Mouse (Mus musculus) forebrain, embryonic 15.5 days (tissue): ENCODE data around the gene Gpr25. TPM values are rescaled to one million over a fixed set of nuclear protein-coding genes. Genes with fewer than 3 reads are reported as not detected.

Source experiments
- ATAC-seq: fragments of 200-750 bp; cut with Nextera tagmentation; replicated peaks from 2 replicates; pipeline ENCODE4 v1.8.0; 2017; ENCODE audit warnings: mild to moderate bottlenecking, moderate TSS enrichment, moderate library complexity
- H3K27ac ChIP-seq: fragments of 300-500 bp; sonication (generic); replicated peaks from 2 replicates; pipeline ENCODE4 v1.5.1; 2015; ENCODE audit warnings: mild to moderate bottlenecking, inconsistent platforms
- H3K27me3 ChIP-seq: fragments of 300-500 bp; sonication (generic); 2 replicates; pipeline ENCODE4 v1.6.1; 2015; ENCODE audit warnings: inconsistent platforms
- H3K36me3 ChIP-seq: fragments of 300-500 bp; sonication (generic); 2 replicates; pipeline ENCODE4 v1.6.1; 2015; ENCODE audit warnings: mild to moderate bottlenecking, inconsistent platforms
- H3K4me1 ChIP-seq: fragments of 300-500 bp; sonication (generic); 2 replicates; pipeline ENCODE4 v1.6.1; 2015; ENCODE audit warnings: inconsistent platforms
- H3K4me2 ChIP-seq: fragments of 300-500 bp; sonication (generic); replicated peaks from 2 replicates; pipeline ENCODE4 v1.6.1; 2015; ENCODE audit warnings: mild to moderate bottlenecking, inconsistent platforms
- H3K4me3 ChIP-seq: fragments of 300-500 bp; sonication (generic); 2 replicates; pipeline ENCODE4 v1.5.1; 2015; ENCODE audit warnings: mild to moderate bottlenecking, inconsistent platforms
- H3K9ac ChIP-seq: fragments of 300-500 bp; sonication (generic); replicated peaks from 2 replicates; pipeline ENCODE4 v1.6.1; 2015; ENCODE audit warnings: mild to moderate bottlenecking, inconsistent platforms
- H3K9me3 ChIP-seq: fragments of 300-500 bp; sonication (generic); 2 replicates; pipeline ENCODE4 v1.6.1; 2016; ENCODE audit warnings: inconsistent platforms
- WGBS: fragments of 180-500 bp; shearing (Covaris S2); methylation state at CpG from one replicate; pipeline ENCODE4 v1.1.7; 2015; ENCODE audit warnings: mixed read lengths; 5-methylcytosine and 5-hydroxymethylcytosine counted together
- polyA plus RNA-seq: library from polyadenylated mRNA; unstranded; fragments of >200 nt; fragmentation: Nextera tagmentation; extraction: Ambion mirVana; gene quantifications from 2 replicates; pipeline ENCODE4 v1.2.1, GENCODE M21; 2015

Gpr25 gene
- polyA plus RNA-seq, 1 experiment from 2014 or later: 0.41 TPM

- no peak overlapping the region for H3K9ac ChIP-seq
- no peak overlapping the region for H3K27ac ChIP-seq
- no peak overlapping the region for H3K4me2 ChIP-seq
- ATAC-seq: no peak
- no peaks in the 10 kb centered on the region for H3K36me3 ChIP-seq
- no peaks in the 10 kb centered on the region for H3K9me3 ChIP-seq
- no peak overlapping the region for H3K4me3 ChIP-seq
- WGBS: 59% methylated on average over 8 of the region's 8 CpGs
- peaks cover 10% of the 10 kb centered on the region for H3K4me1 ChIP-seq
- H3K27me3 ChIP-seq: peaks cover 17% of the 10 kb centered on the region; the same call in 1 of the 2 replicates
These were observed 5.0 kb downstream of the Gpr25 start for GRCm38 (mm10) chr1:136255657-136256056.

GRCm38 (mm10) chr1:136255174-136255573 lies 5.5 kb downstream of the Gpr25 start:
- ATAC-seq: no peak
- no peak overlapping the region for H3K27ac ChIP-seq
- no peaks in the 10 kb centered on the region for H3K36me3 ChIP-seq
- peaks cover 15% of the 10 kb centered on the region; the same call in 1 of the 2 replicates for H3K27me3 ChIP-seq
- no peak overlapping the region for H3K9ac ChIP-seq
- no peak overlapping the region for H3K4me2 ChIP-seq
- 51% methylated on average over 6 of the region's 6 CpGs for WGBS
- H3K9me3 ChIP-seq: no peaks in the 10 kb centered on the region
- H3K4me3 ChIP-seq: no peak overlapping the region
- H3K4me1 ChIP-seq: peaks cover 8% of the 10 kb centered on the region

- WGBS: 85% methylated on average over 10 of the region's 10 CpGs
- no peaks in the 10 kb centered on the region for H3K36me3 ChIP-seq
- ATAC-seq: no peak
These were observed 6.1 kb downstream of the Gpr25 start for GRCm38 (mm10) chr1:136254503-136255065.

GRCm38 (mm10) chr1:136253472-136253871 lies 7.2 kb downstream of the Gpr25 start:
- Histone ChIP-seq H3K27me3 (0 out of 2 replicates have a peak, but pooled peaks cover 7% of the 10 kb centered on the region), H3K4me3 (no peak overlapping the region), H3K4me1 (no peaks in the 10 kb centered on the region), H3K4me2 (no peak overlapping the region), H3K9ac (no peak overlapping the region), H3K27ac (no peak overlapping the region), H3K9me3 (no peaks in the 10 kb centered on the region), H3K36me3 (no peaks in the 10 kb centered on the region)
- ATAC-seq: no peak
- 30% methylated on average over 2 of the region's 2 CpGs for WGBS

More at GRCm38 (mm10) chr1:136254503-136255065, 6.1 kb downstream of the Gpr25 start:
- Histone ChIP-seq H3K4me1 (peaks cover 3% of the 10 kb centered on the region), H3K4me2 (no peak overlapping the region), H3K9ac (no peak overlapping the region), H3K27me3 (peaks cover 10% of the 10 kb centered on the region; the same call in 1 of the 2 replicates), H3K9me3 (no peaks in the 10 kb centered on the region), H3K27ac (no peak overlapping the region), H3K4me3 (no peak overlapping the region)

GRCm38 (mm10) chr1:136249662-136250061 lies 11.0 kb downstream of the Gpr25 start:
- no peak for ATAC-seq
- Histone ChIP-seq H3K27me3 (no peaks in the 10 kb centered on the region), H3K4me1 (no peaks in the 10 kb centered on the region), H3K9me3 (no peaks in the 10 kb centered on the region), H3K4me2 (no peak overlapping the region), H3K9ac (no peak overlapping the region), H3K27ac (no peak overlapping the region), H3K36me3 (no peaks in the 10 kb centered on the region), H3K4me3 (no peak overlapping the region)
- 67% methylated on average over 5 of the region's 5 CpGs for WGBS

GRCm38 (mm10) chr1:136247393-136247792 lies 13.3 kb downstream of the Gpr25 start:
- H3K9me3 ChIP-seq: no peaks in the 10 kb centered on the region
- no peak overlapping the region for H3K4me2 ChIP-seq
- H3K27ac ChIP-seq: no peak overlapping the region
- no peak overlapping the region for H3K9ac ChIP-seq
- no peak for ATAC-seq
- no peaks in the 10 kb centered on the region for H3K36me3 ChIP-seq
- H3K27me3 ChIP-seq: no peaks in the 10 kb centered on the region
- WGBS: 92% methylated on average over 5 of the region's 5 CpGs
- H3K4me1 ChIP-seq: no peaks in the 10 kb centered on the region
- H3K4me3 ChIP-seq: no peak overlapping the region

- Histone ChIP-seq H3K27ac (no peak overlapping the region), H3K36me3 (no peaks in the 10 kb centered on the region), H3K27me3 (no peaks in the 10 kb centered on the region), H3K9ac (no peak overlapping the region), H3K4me1 (no peaks in the 10 kb centered on the region), H3K4me3 (no peak overlapping the region), H3K9me3 (no peaks in the 10 kb centered on the region), H3K4me2 (no peak overlapping the region)
- ATAC-seq: no peak
- WGBS: 95% methylated on average over 4 of the region's 5 CpGs
These were observed 16.2 kb downstream of the Gpr25 start for GRCm38 (mm10) chr1:136244469-136244868.

GRCm38 (mm10) chr1:136241801-136242200 lies 18.9 kb downstream of the Gpr25 start:
- no peak overlapping the region for H3K27ac ChIP-seq
- H3K27me3 ChIP-seq: no peaks in the 10 kb centered on the region
- no peaks in the 10 kb centered on the region for H3K4me1 ChIP-seq
- H3K9ac ChIP-seq: no peak overlapping the region
- 94% methylated on average over 7 of the region's 7 CpGs for WGBS
- no peaks in the 10 kb centered on the region for H3K9me3 ChIP-seq
- ATAC-seq: no peak
- H3K4me2 ChIP-seq: no peak overlapping the region
- no peak overlapping the region for H3K4me3 ChIP-seq
- no peaks in the 10 kb centered on the region for H3K36me3 ChIP-seq

GRCm38 (mm10) chr1:136238495-136238894 lies 22.2 kb downstream of the Gpr25 start:
- no peak overlapping the region for H3K27ac ChIP-seq
- H3K9me3 ChIP-seq: no peaks in the 10 kb centered on the region
- H3K27me3 ChIP-seq: no peaks in the 10 kb centered on the region
- no peak for ATAC-seq
- 87% methylated on average over 4 of the region's 4 CpGs for WGBS
- no peak overlapping the region for H3K4me3 ChIP-seq
- H3K4me2 ChIP-seq: no peak overlapping the region
- no peaks in the 10 kb centered on the region for H3K36me3 ChIP-seq
- peaks cover 6% of the 10 kb centered on the region for H3K4me1 ChIP-seq
- no peak overlapping the region for H3K9ac ChIP-seq

GRCm38 (mm10) chr1:136234595-136235092 lies 26.0 kb downstream of the Gpr25 start:
- Histone ChIP-seq H3K4me1 (peaks cover 44% of the 10 kb centered on the region), H3K4me2 (peak overlapping the region; percentile 86), H3K4me3 (peak overlapping the region; percentile 63), H3K27ac (peak overlapping the region; percentile 64), H3K27me3 (no peaks in the 10 kb centered on the region), H3K9ac (peak overlapping the region; percentile 70), H3K9me3 (no peaks in the 10 kb centered on the region), H3K36me3 (no peaks in the 10 kb centered on the region)
- peak; percentile 21 for ATAC-seq
- WGBS: 3% methylated on average over 9 of the region's 9 CpGs

- Histone ChIP-seq H3K9ac (peak within 1 kb of the TSS; percentile 70), H3K4me1 (peaks cover 48% of the 10 kb centered on the region), H3K4me3 (peak within 1 kb of the TSS; percentile 63), H3K9me3 (no peaks in the 10 kb centered on the region), H3K27me3 (no peaks in the 10 kb centered on the region), H3K36me3 (no peaks in the 10 kb centered on the region), H3K4me2 (peak within 1 kb of the TSS; percentile 86), H3K27ac (peak within 1 kb of the TSS; percentile 64)
- under 1% methylated on average over 46 of the region's 51 CpGs for WGBS
- peak; percentile 83 for ATAC-seq
These were observed 26.6 kb downstream of the Gpr25 start, which contains the start of gene Inava for GRCm38 (mm10) chr1:136233892-136234594. TSS of gene Inava (minus strand) at chr1:136234264.

GRCm38 (mm10) chr1:136232986-136233790 lies 27.5 kb downstream of the Gpr25 start:
- H3K4me2 ChIP-seq: peak overlapping the region; percentile 86
- ATAC-seq: peak; percentile 8; the same call in 1 of the 2 replicates
- no peaks in the 10 kb centered on the region for H3K9me3 ChIP-seq
- peak overlapping the region; percentile 63 for H3K4me3 ChIP-seq
- 0 out of 2 replicates have a peak overlapping the region, but pooled peaks have one; percentile 9 for H3K27ac ChIP-seq
- peaks cover 57% of the 10 kb centered on the region for H3K4me1 ChIP-seq
- no peaks in the 10 kb centered on the region for H3K36me3 ChIP-seq
- H3K27me3 ChIP-seq: no peaks in the 10 kb centered on the region
- H3K9ac ChIP-seq: peak overlapping the region; percentile 70
- WGBS: 1% methylated on average over 23 of the region's 23 CpGs
